Mouse (Mus musculus): Measurements from ENCODE around the gene Rtkn. TPM values are rescaled to one million over a fixed set of nuclear protein-coding genes. Genes with fewer than 3 reads are reported as not detected.

The Rtkn gene
- total and polyA plus RNA-seq, 2 experiments = 4.7 to 17.4 TPM

DNA sequence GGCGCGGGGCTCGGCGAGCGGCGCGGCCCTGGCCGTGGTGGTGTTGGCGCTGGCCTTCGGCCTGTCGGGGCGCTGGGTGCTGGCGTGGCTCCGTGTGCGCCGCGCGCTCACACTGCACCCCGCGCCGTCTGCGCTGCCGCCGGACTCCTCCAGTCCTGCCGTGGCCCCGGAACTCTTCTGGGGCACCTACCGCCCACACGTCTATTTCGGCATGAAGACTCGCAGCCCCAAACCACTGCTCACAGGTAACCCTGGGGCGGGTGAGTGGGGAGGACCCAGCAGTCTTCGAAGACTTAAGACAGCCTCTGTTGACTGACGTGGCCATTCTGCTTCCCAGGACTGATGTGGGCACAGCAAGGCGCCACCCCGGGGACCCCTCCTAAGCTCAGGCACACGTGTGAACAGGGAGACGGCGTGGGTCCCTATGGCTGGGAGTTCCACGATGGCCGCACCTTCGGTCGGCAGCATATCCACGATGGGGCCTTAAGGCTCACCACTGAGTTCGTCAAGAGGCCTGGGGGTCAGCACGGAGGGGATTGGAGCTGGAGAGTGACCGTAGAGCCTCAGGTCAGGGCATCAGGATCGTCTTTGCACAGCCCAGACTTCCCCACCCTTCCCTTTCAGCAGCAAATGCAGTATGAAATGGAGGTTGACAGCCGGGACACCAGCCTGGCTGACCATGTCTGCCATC is 19.4 kb upstream of the Rtkn start:
- Histone ChIP-seq H3K9ac (ENCODE audit: low read depth, low read length) (peak overlapping the region; percentile 93), H3K27me3 (ENCODE audit: control insufficient read depth, insufficient read depth, low read length) (no peaks in the 10 kb centered on the region), H3K4me3 (ENCODE audit: insufficient read depth, low read depth, low read length) (peak overlapping the region; percentile 93), H3K79me2 (ENCODE audit: control insufficient read depth, insufficient read depth, low read length) (peaks cover 4% of the 10 kb centered on the region; the same call in 1 of the 2 replicates), H3K4me1 (ENCODE audit: control insufficient read depth, insufficient read depth, low read length) (peaks cover 20% of the 10 kb centered on the region), H3K27ac (replicated peaks; ENCODE audit: insufficient read depth, low read depth, low read length) (peak overlapping the region; percentile 32), H3K36me3 (ENCODE audit: control insufficient read depth, insufficient read depth, low read length) (no peaks in the 10 kb centered on the region)
- TF ChIP-seq POLR2A (IDR thresholded peaks at IDR 0.05; ENCODE audit: extremely low read depth, insufficient read depth, low read length) (no peak), CTCF (IDR thresholded peaks at IDR 0.05; ENCODE audit: low read depth, low read length) (no peak)
- no peak for DNase-seq (ENCODE audit: extremely low read depth, low read depth, low spot score)
- WGBS = 2% methylated on average over 47 of the region's 48 CpGs

DNA sequence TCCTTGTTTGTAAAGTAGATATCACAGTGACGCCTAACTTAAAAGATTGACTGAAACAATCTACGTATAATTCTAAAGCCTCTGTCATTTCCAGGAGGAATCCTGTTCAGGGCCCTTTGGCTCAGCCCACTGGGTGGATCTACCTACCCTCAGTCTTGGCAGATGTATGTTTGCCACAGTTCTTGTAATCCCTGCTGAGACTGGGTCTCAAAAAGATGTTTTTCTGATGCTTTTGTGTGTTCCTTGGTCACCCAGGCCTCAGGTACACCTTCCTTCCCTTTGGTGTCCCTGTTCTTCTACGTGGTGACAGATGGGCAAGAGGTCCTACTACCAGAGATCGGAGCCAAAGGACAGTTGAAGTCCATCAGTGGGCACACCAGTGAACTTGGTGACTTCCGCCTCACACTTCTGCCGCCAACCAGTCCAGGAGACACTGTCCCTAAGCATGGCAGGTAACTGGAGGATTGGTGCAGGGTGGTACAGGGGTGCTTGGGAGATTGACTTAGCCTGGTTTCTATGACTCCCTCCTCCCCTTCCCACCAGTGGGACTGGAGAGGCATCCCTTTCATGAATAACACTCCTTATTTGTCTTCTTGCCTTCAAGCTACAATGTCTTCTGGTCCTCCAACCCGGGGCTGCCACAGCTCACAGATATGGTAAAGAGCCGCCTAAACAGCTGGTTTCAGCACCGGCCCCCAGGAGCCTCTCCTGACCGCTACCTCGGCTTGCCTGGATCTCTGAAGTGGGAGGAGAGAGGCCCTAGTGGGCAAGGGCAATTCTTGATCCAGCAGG is 18.7 kb upstream of the Rtkn start:
- no peak for DNase-seq (ENCODE audit: extremely low read depth, low read depth, low spot score)
- H3K4me1 ChIP-seq (ENCODE audit: control insufficient read depth, insufficient read depth, low read length) = peaks cover 20% of the 10 kb centered on the region
- no peaks in the 10 kb centered on the region for H3K27me3 ChIP-seq (ENCODE audit: control insufficient read depth, insufficient read depth, low read length)
- H3K36me3 ChIP-seq (ENCODE audit: control insufficient read depth, insufficient read depth, low read length) = no peaks in the 10 kb centered on the region
- H3K9ac ChIP-seq (ENCODE audit: low read depth, low read length) = peak overlapping the region; percentile 93; the same call in 1 of the 2 replicates
- peaks cover 4% of the 10 kb centered on the region; the same call in 1 of the 2 replicates for H3K79me2 ChIP-seq (ENCODE audit: control insufficient read depth, insufficient read depth, low read length)
- TF ChIP-seq CTCF (IDR thresholded peaks at IDR 0.05; ENCODE audit: low read depth, low read length) (no peak), POLR2A (IDR thresholded peaks at IDR 0.05; ENCODE audit: extremely low read depth, insufficient read depth, low read length) (no peak)
- no peak overlapping the region for H3K27ac ChIP-seq (replicated peaks; ENCODE audit: insufficient read depth, low read depth, low read length)
- 67% methylated on average over 11 of the region's 11 CpGs for WGBS
- H3K4me3 ChIP-seq (ENCODE audit: insufficient read depth, low read depth, low read length) = peak overlapping the region; percentile 93; the same call in 1 of the 2 replicates

DNA sequence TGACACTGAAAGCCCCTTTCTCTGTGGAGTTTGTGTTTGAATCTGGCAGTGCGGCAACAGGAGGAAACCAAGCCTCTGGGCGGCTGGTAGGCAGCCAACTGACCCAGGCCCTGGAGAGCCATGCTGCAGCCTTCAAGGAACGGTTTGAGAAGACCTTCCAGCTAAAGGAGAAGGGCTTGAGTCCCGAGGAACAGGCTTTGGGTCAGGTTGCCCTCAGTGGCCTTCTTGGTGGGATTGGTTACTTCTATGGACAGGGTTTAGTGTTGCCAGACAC is 18.2 kb upstream of the Rtkn start:
- Histone ChIP-seq H3K36me3 (ENCODE audit: control insufficient read depth, insufficient read depth, low read length) (no peaks in the 10 kb centered on the region), H3K9ac (ENCODE audit: low read depth, low read length) (no peak overlapping the region), H3K27me3 (ENCODE audit: control insufficient read depth, insufficient read depth, low read length) (no peaks in the 10 kb centered on the region), H3K79me2 (ENCODE audit: control insufficient read depth, insufficient read depth, low read length) (peaks cover 4% of the 10 kb centered on the region; the same call in 1 of the 2 replicates), H3K27ac (replicated peaks; ENCODE audit: insufficient read depth, low read depth, low read length) (no peak overlapping the region), H3K4me3 (ENCODE audit: insufficient read depth, low read depth, low read length) (no peak overlapping the region), H3K4me1 (ENCODE audit: control insufficient read depth, insufficient read depth, low read length) (peaks cover 20% of the 10 kb centered on the region)
- TF ChIP-seq CTCF (IDR thresholded peaks at IDR 0.05; ENCODE audit: low read depth, low read length) (no peak), POLR2A (IDR thresholded peaks at IDR 0.05; ENCODE audit: extremely low read depth, insufficient read depth, low read length) (no peak)
- no peak for DNase-seq (ENCODE audit: extremely low read depth, low read depth, low spot score)
- 84% methylated on average over 4 of the region's 4 CpGs for WGBS

DNA sequence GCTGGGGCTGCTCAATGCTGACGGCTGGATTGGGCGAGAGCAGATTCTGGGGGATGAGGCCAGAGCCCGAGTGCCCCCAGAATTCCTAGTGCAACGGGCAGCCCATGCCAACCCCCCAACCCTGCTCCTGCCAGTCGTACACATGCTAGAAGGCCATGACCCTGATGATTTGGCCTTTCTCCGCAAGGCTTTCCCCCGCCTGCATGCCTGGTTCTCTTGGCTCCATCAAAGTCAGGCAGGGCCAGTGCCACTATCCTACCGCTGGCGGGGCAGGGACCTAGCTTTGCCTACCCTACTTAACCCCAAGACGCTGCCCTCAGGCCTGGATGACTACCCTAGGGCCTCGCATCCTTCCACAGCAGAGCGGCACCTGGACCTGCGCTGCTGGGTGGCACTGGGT is 17.6 kb upstream of the Rtkn start:
- no peak for DNase-seq (ENCODE audit: extremely low read depth, low read depth, low spot score)
- Histone ChIP-seq H3K27ac (replicated peaks; ENCODE audit: insufficient read depth, low read depth, low read length) (no peak overlapping the region), H3K4me1 (ENCODE audit: control insufficient read depth, insufficient read depth, low read length) (peaks cover 20% of the 10 kb centered on the region), H3K79me2 (ENCODE audit: control insufficient read depth, insufficient read depth, low read length) (peaks cover 4% of the 10 kb centered on the region; the same call in 1 of the 2 replicates), H3K9ac (ENCODE audit: low read depth, low read length) (no peak overlapping the region), H3K27me3 (ENCODE audit: control insufficient read depth, insufficient read depth, low read length) (no peaks in the 10 kb centered on the region), H3K36me3 (ENCODE audit: control insufficient read depth, insufficient read depth, low read length) (no peaks in the 10 kb centered on the region), H3K4me3 (ENCODE audit: insufficient read depth, low read depth, low read length) (no peak overlapping the region)
- TF ChIP-seq POLR2A (IDR thresholded peaks at IDR 0.05; ENCODE audit: extremely low read depth, insufficient read depth, low read length) (no peak), CTCF (IDR thresholded peaks at IDR 0.05; ENCODE audit: low read depth, low read length) (no peak)
- 83% methylated on average over 13 of the region's 13 CpGs for WGBS

DNA sequence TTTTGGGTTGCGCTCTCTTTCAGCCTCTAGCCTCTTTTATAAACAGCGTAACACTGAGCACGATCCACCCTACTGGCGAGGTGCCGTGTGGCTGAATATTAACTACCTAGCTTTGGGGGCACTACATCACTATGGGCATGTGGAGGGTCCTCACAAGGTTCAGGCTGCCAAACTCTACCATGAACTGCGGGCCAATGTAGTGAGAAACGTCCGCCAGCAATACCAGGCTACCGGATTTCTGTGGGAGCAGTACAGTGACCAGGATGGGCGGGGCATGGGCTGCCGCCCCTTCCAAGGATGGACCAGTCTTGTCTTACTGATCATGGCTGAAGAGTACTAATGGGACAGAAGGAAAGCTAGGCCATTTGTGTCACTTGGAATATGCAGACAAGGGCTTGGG is 16.9 kb upstream of the Rtkn start:
- no peak overlapping the region for H3K4me3 ChIP-seq (ENCODE audit: insufficient read depth, low read depth, low read length)
- WGBS = 81% methylated on average over 11 of the region's 11 CpGs
- peaks cover 4% of the 10 kb centered on the region; the same call in 1 of the 2 replicates for H3K79me2 ChIP-seq (ENCODE audit: control insufficient read depth, insufficient read depth, low read length)
- no peak overlapping the region for H3K9ac ChIP-seq (ENCODE audit: low read depth, low read length)
- no peaks in the 10 kb centered on the region for H3K27me3 ChIP-seq (ENCODE audit: control insufficient read depth, insufficient read depth, low read length)
- H3K27ac ChIP-seq (replicated peaks; ENCODE audit: insufficient read depth, low read depth, low read length) = no peak overlapping the region
- no peaks in the 10 kb centered on the region; the same call in 1 of the 2 replicates for H3K36me3 ChIP-seq (ENCODE audit: control insufficient read depth, insufficient read depth, low read length)
- peaks cover 20% of the 10 kb centered on the region for H3K4me1 ChIP-seq (ENCODE audit: control insufficient read depth, insufficient read depth, low read length)
- TF ChIP-seq CTCF (IDR thresholded peaks at IDR 0.05; ENCODE audit: low read depth, low read length) (no peak), POLR2A (IDR thresholded peaks at IDR 0.05; ENCODE audit: extremely low read depth, insufficient read depth, low read length) (no peak)
- DNase-seq (ENCODE audit: extremely low read depth, low read depth, low spot score) = no peak

All from liver, adult 2 months (tissue).